Mouse (Mus musculus): ENCODE data around the gene Mrpl21. TPM values are rescaled to one million over a fixed set of nuclear protein-coding genes. Genes with fewer than 3 reads are reported as not detected.
A peak's percentile ranks its signal among the peaks of the same experiment; 100 is the strongest.

Gene Mrpl21
- polyA plus RNA-seq, 1 experiment from 2014 or later: 122 TPM

DNA sequence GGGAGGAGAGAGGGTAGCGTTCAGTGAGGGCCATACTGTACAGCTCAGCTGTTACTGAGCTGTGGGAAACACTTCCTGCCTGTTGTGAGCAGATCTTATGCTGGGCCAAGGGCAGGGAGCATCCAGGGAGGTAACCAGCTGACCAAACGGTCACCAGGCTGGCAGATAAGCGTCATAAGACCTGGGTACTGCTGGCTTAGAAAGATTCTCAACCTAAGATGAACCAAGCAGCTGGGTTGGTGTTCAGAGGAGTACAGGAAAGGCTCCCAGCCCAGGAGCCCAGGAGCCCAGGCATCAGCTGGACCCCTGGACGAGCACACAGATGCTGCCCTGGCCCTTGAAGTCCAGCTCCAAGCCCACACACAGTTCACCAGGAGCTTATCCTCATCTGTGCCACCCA is 15.4 kb upstream of the Mrpl21 start:
- 92% methylated on average over 4 of the region's 4 CpGs for WGBS

DNA sequence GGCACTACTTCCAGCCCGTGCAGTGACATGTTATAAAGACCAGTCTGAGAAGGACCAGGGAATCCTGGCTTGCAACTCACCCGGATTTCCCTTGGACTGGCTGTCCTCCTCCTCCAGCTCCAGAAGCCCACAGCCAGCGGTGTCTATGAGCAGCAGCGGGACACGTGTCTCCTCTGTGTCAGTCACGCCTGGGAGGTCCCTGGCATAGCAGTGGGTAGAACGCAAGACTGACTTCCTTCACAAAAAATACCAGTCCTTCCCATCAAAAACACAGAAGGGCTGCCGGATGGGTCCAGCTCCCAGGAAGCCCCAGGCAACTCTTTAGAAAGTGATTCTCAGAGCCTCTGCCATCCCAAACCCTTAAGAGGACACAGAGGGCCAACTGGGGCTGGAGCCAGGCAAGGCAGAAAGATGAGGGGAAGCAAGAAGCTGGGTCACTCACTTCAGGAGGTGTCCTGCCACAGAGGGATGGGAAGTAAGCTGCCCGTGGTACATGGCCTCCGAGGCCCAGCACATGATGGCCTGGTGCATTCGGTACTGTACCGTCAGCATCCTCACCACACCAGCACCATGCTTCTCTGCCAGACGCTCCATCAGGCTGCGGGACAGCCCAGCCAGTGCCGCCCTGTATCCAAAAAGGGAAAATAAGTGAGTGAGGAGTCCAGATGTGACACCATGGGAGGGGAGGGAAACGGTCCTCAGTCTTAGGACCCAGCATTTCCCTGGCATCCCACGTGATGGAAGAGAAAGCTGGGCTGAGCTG is 14.3 kb upstream of the Mrpl21 start:
- Histone ChIP-seq H3K4me2 (ENCODE audit: low read depth, low read length) (no peak overlapping the region), H3K27ac (ENCODE audit: low read length) (no peak overlapping the region), H3K9ac (ENCODE audit: low read depth, low read length) (no peak overlapping the region), H3K9me3 (ENCODE audit: control insufficient read depth, low read length) (no peaks in the 10 kb centered on the region), H3K27me3 (replicated peaks; ENCODE audit: control insufficient read depth, insufficient read depth, low read length) (no peaks in the 10 kb centered on the region), H3K4me3 (ENCODE audit: low read length) (no peak overlapping the region), H3K4me1 (ENCODE audit: control insufficient read depth, insufficient read depth, low read length) (no peaks in the 10 kb centered on the region), H3K36me3 (ENCODE audit: control insufficient read depth, insufficient read depth, low read length) (peaks cover 45% of the 10 kb centered on the region)
- no peak for ATAC-seq
- 93% methylated on average over 17 of the region's 17 CpGs for WGBS

More for the DNA sequence above, 15.4 kb upstream of the Mrpl21 start:
- Histone ChIP-seq H3K36me3 (ENCODE audit: control insufficient read depth, insufficient read depth, low read length) (peaks cover 40% of the 10 kb centered on the region), H3K27ac (ENCODE audit: low read length) (no peak overlapping the region), H3K27me3 (replicated peaks; ENCODE audit: control insufficient read depth, insufficient read depth, low read length) (no peaks in the 10 kb centered on the region), H3K4me1 (ENCODE audit: control insufficient read depth, insufficient read depth, low read length) (no peaks in the 10 kb centered on the region), H3K9ac (ENCODE audit: low read depth, low read length) (no peak overlapping the region), H3K4me3 (ENCODE audit: low read length) (no peak overlapping the region), H3K4me2 (ENCODE audit: low read depth, low read length) (no peak overlapping the region), H3K9me3 (ENCODE audit: control insufficient read depth, low read length) (no peaks in the 10 kb centered on the region)
- no peak for ATAC-seq

DNA sequence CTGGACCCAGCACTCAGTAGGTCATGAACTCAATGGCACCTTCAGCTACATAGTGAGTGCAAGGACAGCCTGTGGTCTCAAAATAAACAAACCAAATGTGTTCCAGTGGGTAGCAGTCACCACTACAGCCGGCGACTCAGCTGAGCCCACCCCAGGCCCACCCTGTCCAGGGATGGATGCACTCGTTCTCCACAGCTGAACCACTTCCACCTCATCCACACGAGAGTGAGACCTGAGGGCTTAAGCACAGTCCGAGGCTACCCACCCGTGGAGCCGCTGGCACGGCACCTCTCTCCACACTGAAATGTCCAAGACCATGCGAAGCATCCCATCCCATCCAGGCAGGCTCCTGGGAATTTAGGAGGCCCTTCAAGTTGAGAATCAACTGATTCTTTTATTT is 13.4 kb upstream of the Mrpl21 start:
- H3K27ac ChIP-seq (ENCODE audit: low read length): no peak overlapping the region
- H3K4me2 ChIP-seq (ENCODE audit: low read depth, low read length): no peak overlapping the region
- H3K9ac ChIP-seq (ENCODE audit: low read depth, low read length): no peak overlapping the region
- H3K27me3 ChIP-seq (replicated peaks; ENCODE audit: control insufficient read depth, insufficient read depth, low read length): no peaks in the 10 kb centered on the region
- H3K4me3 ChIP-seq (ENCODE audit: low read length): no peak overlapping the region
- no peaks in the 10 kb centered on the region for H3K4me1 ChIP-seq (ENCODE audit: control insufficient read depth, insufficient read depth, low read length)
- no peaks in the 10 kb centered on the region for H3K9me3 ChIP-seq (ENCODE audit: control insufficient read depth, low read length)
- H3K36me3 ChIP-seq (ENCODE audit: control insufficient read depth, insufficient read depth, low read length): peaks cover 41% of the 10 kb centered on the region
- 92% methylated on average over 9 of the region's 9 CpGs for WGBS
- no peak for ATAC-seq

DNA sequence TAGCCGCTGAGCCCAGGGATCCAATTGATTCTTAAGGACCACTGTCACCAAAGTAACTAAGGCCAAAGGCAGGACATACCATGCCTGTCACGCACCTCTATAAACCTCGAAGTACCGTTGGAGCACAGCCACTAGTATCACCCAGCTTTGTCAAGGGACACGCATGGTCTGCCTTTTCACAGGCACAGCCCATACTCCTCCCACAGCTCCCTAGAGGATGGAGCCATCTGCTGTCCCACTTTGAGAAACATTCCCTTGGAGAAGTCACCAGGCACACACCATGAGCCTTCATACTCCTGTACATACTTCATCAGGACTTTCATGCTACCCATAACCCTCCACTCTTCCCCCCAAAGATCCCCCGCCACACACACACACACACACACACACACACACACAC is 12.9 kb upstream of the Mrpl21 start:
- no peak for ATAC-seq
- WGBS: 96% methylated on average over 6 of the region's 6 CpGs

GRCm38 (mm10) chr19:3271366-3271765 is 11.3 kb upstream of the Mrpl21 start:
- no peak overlapping the region for H3K4me3 ChIP-seq (ENCODE audit: low read length)
- H3K9me3 ChIP-seq (ENCODE audit: control insufficient read depth, low read length): no peaks in the 10 kb centered on the region
- WGBS: 90% methylated on average over 6 of the region's 6 CpGs
- H3K4me2 ChIP-seq (ENCODE audit: low read depth, low read length): no peak overlapping the region
- H3K9ac ChIP-seq (ENCODE audit: low read depth, low read length): no peak overlapping the region
- H3K27me3 ChIP-seq (replicated peaks; ENCODE audit: control insufficient read depth, insufficient read depth, low read length): no peaks in the 10 kb centered on the region
- peaks cover 32% of the 10 kb centered on the region; the same call in 1 of the 2 replicates for H3K36me3 ChIP-seq (ENCODE audit: control insufficient read depth, insufficient read depth, low read length)
- no peak overlapping the region for H3K27ac ChIP-seq (ENCODE audit: low read length)
- no peaks in the 10 kb centered on the region for H3K4me1 ChIP-seq (ENCODE audit: control insufficient read depth, insufficient read depth, low read length)
- no peak for ATAC-seq

More for the DNA sequence above, 12.9 kb upstream of the Mrpl21 start:
- Histone ChIP-seq H3K36me3 (ENCODE audit: control insufficient read depth, insufficient read depth, low read length) (peaks cover 36% of the 10 kb centered on the region; the same call in 1 of the 2 replicates), H3K9me3 (ENCODE audit: control insufficient read depth, low read length) (no peaks in the 10 kb centered on the region), H3K9ac (ENCODE audit: low read depth, low read length) (no peak overlapping the region), H3K27ac (ENCODE audit: low read length) (no peak overlapping the region), H3K4me1 (ENCODE audit: control insufficient read depth, insufficient read depth, low read length) (no peaks in the 10 kb centered on the region), H3K27me3 (replicated peaks; ENCODE audit: control insufficient read depth, insufficient read depth, low read length) (no peaks in the 10 kb centered on the region), H3K4me2 (ENCODE audit: low read depth, low read length) (no peak overlapping the region), H3K4me3 (ENCODE audit: low read length) (no peak overlapping the region)

- WGBS: 90% methylated on average over 9 of the region's 9 CpGs
- Histone ChIP-seq H3K4me3 (ENCODE audit: low read length) (no peak overlapping the region), H3K9me3 (ENCODE audit: control insufficient read depth, low read length) (no peaks in the 10 kb centered on the region), H3K4me1 (ENCODE audit: control insufficient read depth, insufficient read depth, low read length) (no peaks in the 10 kb centered on the region), H3K27ac (ENCODE audit: low read length) (no peak overlapping the region), H3K27me3 (replicated peaks; ENCODE audit: control insufficient read depth, insufficient read depth, low read length) (no peaks in the 10 kb centered on the region), H3K36me3 (ENCODE audit: control insufficient read depth, insufficient read depth, low read length) (peaks cover 20% of the 10 kb centered on the region; the same call in 1 of the 2 replicates), H3K4me2 (ENCODE audit: low read depth, low read length) (no peak overlapping the region), H3K9ac (ENCODE audit: low read depth, low read length) (no peak overlapping the region)
- ATAC-seq: no peak
Measured at GRCm38 (mm10) chr19:3273331-3273730, 9.4 kb upstream of the Mrpl21 start.

- Histone ChIP-seq H3K27ac (ENCODE audit: low read length) (no peak overlapping the region), H3K4me1 (ENCODE audit: control insufficient read depth, insufficient read depth, low read length) (no peaks in the 10 kb centered on the region), H3K36me3 (ENCODE audit: control insufficient read depth, insufficient read depth, low read length) (peaks cover 15% of the 10 kb centered on the region; the same call in 1 of the 2 replicates), H3K27me3 (replicated peaks; ENCODE audit: control insufficient read depth, insufficient read depth, low read length) (no peaks in the 10 kb centered on the region), H3K9me3 (ENCODE audit: control insufficient read depth, low read length) (no peaks in the 10 kb centered on the region), H3K9ac (ENCODE audit: low read depth, low read length) (no peak overlapping the region), H3K4me3 (ENCODE audit: low read length) (no peak overlapping the region), H3K4me2 (ENCODE audit: low read depth, low read length) (no peak overlapping the region)
- WGBS: 86% methylated on average over 3 of the region's 3 CpGs
- ATAC-seq: no peak
Measured at GRCm38 (mm10) chr19:3275744-3276365, 6.8 kb upstream of the Mrpl21 start.

DNA sequence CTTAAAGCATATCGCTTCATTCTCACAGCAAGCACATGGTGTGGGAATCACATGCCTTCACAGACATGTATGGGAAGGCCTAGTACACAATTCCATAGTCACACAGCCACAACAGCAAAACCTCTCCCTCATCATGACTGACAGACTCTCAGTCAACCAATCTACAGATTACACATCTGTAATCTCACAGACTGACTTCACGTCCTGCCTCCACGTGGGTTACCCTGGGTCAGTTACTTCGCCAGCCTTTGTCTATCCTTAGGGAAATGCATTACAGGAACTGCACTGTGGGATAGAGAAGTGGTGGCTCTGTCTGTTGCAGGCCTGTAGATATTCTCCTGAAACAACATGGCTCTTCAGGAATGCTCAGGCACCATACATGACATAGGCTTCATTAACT is 815 bp upstream of the Mrpl21 start:
- Histone ChIP-seq H3K4me2 (ENCODE audit: low read depth, low read length) (peak overlapping the region; percentile 71), H3K4me3 (ENCODE audit: low read length) (peak overlapping the region; percentile 79), H3K9ac (ENCODE audit: low read depth, low read length) (peak overlapping the region; percentile 87), H3K36me3 (ENCODE audit: control insufficient read depth, insufficient read depth, low read length) (no peaks in the 10 kb centered on the region; the same call in 1 of the 2 replicates), H3K9me3 (ENCODE audit: control insufficient read depth, low read length) (no peaks in the 10 kb centered on the region), H3K27ac (ENCODE audit: low read length) (no peak overlapping the region), H3K4me1 (ENCODE audit: control insufficient read depth, insufficient read depth, low read length) (peaks cover 12% of the 10 kb centered on the region), H3K27me3 (replicated peaks; ENCODE audit: control insufficient read depth, insufficient read depth, low read length) (no peaks in the 10 kb centered on the region)
- ATAC-seq: no peak
- WGBS: 60% methylated on average over 4 of the region's 4 CpGs

DNA sequence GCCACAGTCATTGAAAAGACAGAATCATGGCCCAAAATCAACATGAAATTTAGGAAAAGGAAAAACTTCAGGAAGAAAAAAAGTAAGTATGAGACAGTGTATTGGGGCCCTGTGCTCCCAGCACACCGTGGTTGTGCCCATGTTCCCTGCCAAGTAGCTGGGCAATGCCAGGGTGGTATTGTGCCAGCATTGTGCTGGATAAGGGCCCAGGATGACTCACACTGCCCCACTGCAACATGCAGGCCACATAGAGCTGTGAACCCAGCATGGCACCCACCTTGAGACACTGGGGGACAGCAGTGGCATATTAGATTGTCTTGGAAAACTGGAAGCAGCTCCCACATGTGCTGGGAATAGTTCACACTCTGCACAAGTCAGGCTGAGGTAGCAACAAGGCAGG is 6.3 kb downstream of the Mrpl21 start:
- no peak overlapping the region for H3K4me2 ChIP-seq (ENCODE audit: low read depth, low read length)
- H3K27me3 ChIP-seq (replicated peaks; ENCODE audit: control insufficient read depth, insufficient read depth, low read length): no peaks in the 10 kb centered on the region
- peaks cover 2% of the 10 kb centered on the region; the same call in 1 of the 2 replicates for H3K36me3 ChIP-seq (ENCODE audit: control insufficient read depth, insufficient read depth, low read length)
- no peaks in the 10 kb centered on the region for H3K4me1 ChIP-seq (ENCODE audit: control insufficient read depth, insufficient read depth, low read length)
- H3K9ac ChIP-seq (ENCODE audit: low read depth, low read length): no peak overlapping the region
- no peaks in the 10 kb centered on the region for H3K9me3 ChIP-seq (ENCODE audit: control insufficient read depth, low read length)
- H3K27ac ChIP-seq (ENCODE audit: low read length): no peak overlapping the region
- no peak overlapping the region for H3K4me3 ChIP-seq (ENCODE audit: low read length)
- 97% methylated on average over 1 of the region's 1 CpGs for WGBS
- no peak for ATAC-seq

Data from intestine, embryonic 16.5 days (tissue).